Mouse (Mus musculus) heart, embryonic 11.5 days (tissue): ENCODE results near the gene Rps6kl1. TPM values are rescaled to one million over a fixed set of nuclear protein-coding genes. Genes with fewer than 3 reads are reported as not detected.
A peak's percentile ranks its signal among the peaks of the same experiment; 100 is the strongest.

Experiments
- ATAC-seq: fragments of 200-750 bp; cut with Nextera tagmentation; replicated peaks from 2 replicates; pipeline ENCODE4 v1.8.0; 2017; ENCODE audit warnings: moderate library complexity; ENCODE audit not compliant: insufficient number of reproducible peaks, low FRiP score, low TSS enrichment
- H3K27ac ChIP-seq: fragments of 300-500 bp; sonication (generic); 2 replicates; pipeline ENCODE4 v1.5.1; 2014; ENCODE audit warnings: mild to moderate bottlenecking, low read depth, low read length
- H3K27me3 ChIP-seq: fragments of 300-500 bp; sonication (generic); 2 replicates; pipeline ENCODE4 v1.6.1; 2014; ENCODE audit warnings: mild to moderate bottlenecking, low read length, mixed read lengths; ENCODE audit not compliant: control insufficient read depth, insufficient read depth
- H3K36me3 ChIP-seq: fragments of 300-500 bp; sonication (generic); 2 replicates; pipeline ENCODE4 v1.6.1; 2014; ENCODE audit warnings: mild to moderate bottlenecking, low read length, moderate library complexity, mixed read lengths; ENCODE audit not compliant: control insufficient read depth, insufficient read depth
- H3K4me1 ChIP-seq: fragments of 300-500 bp; sonication (generic); 2 replicates; pipeline ENCODE4 v1.6.1; 2014; ENCODE audit warnings: low read length; ENCODE audit not compliant: control insufficient read depth, insufficient read depth
- H3K4me2 ChIP-seq: fragments of 300-500 bp; sonication (generic); 2 replicates; pipeline ENCODE4 v1.6.1; 2014; ENCODE audit warnings: mild to moderate bottlenecking, moderate library complexity
- H3K4me3 ChIP-seq: fragments of 300-500 bp; sonication (generic); 2 replicates; pipeline ENCODE4 v1.5.1; 2014; ENCODE audit warnings: low read depth, low read length
- H3K9ac ChIP-seq: fragments of 300-500 bp; sonication (generic); 2 replicates; pipeline ENCODE4 v1.6.1; 2014; ENCODE audit warnings: mild to moderate bottlenecking, low read depth, low read length, moderate library complexity
- H3K9me3 ChIP-seq: fragments of 300-500 bp; sonication (generic); replicated peaks from 2 replicates; pipeline ENCODE4 v1.6.1; 2016; ENCODE audit warnings: low read length; ENCODE audit not compliant: control insufficient read depth
- WGBS: fragments of 180-500 bp; shearing (Covaris S2); extraction: QIAGEN DNeasy Blood & Tissue Kit; methylation state at CpG from one replicate; pipeline ENCODE4 v1.1.7; 2014; ENCODE audit not compliant: insufficient replicate concordance; 5-methylcytosine and 5-hydroxymethylcytosine counted together
- polyA plus RNA-seq: library from polyadenylated mRNA; unstranded; fragments of >200 nt; fragmentation: Nextera tagmentation; extraction: Ambion mirVana; gene quantifications from 2 replicates; pipeline ENCODE4 v1.2.1, GENCODE M21; 2014

Gene Rps6kl1
- polyA plus RNA-seq, 1 experiment from 2014 or later: 0.94 TPM

DNA sequence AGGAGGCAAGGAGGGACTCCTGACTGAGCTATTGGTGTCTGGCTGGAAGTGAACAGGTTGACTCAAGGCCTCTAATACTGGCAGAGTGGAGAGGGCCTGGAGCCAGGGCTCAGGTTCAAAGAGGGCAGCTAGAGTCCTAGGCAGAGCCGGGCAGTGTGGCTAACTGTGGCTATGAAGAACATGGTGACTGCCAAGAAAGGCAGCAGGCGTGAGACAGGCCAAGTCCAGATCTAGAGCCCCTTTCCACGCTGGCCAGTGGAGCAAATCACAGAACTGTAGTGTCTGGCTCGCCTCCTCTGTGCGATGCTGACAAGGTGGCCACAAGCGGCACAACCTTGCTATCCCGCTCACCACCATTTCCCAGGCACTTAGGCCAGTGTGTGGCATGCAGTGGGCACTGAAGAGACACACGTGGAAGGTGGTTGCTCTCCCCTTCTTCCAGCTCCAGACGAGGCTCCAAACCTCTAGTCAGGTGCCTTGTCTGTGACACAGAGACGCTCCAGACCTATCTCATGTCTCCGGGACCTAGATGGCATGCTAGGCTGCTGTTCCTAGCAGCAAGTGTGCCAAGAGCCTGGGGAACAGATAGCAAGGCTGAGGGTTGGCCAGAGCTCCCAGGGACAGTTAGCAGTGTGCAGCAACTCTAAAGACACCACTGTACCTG, 19.4 kb upstream of the Rps6kl1 start:
- no peaks in the 10 kb centered on the region for H3K9me3 ChIP-seq

DNA sequence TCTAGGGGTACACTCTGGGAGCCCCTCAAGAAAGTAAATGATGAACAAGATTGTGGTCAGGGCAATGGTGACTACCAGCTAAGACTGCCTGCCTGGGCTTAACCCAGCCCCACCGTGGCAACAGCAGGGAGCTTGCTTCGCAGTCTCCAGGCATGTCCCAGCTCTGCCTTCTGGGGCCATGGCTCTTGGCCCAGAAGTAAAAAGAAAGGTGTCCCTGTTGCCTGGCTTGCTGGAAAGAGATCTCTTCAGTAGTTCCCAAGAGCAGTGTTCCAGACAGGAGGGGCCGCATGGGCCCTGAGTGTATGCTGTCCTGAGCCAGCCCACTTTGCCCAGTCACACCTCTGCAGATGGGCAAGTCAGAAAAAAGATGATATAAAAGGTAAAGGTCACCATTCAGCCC, 18.8 kb upstream of the Rps6kl1 start:
- no peaks in the 10 kb centered on the region for H3K9me3 ChIP-seq
- H3K9ac ChIP-seq: peak overlapping the region; percentile 24; the same call in 1 of the 2 replicates
- H3K4me3 ChIP-seq: no peak overlapping the region
- peak overlapping the region; percentile 48; the same call in 1 of the 2 replicates for H3K4me2 ChIP-seq
- 58% methylated on average over 3 of the region's 3 CpGs for WGBS
- H3K4me1 ChIP-seq: peaks cover 13% of the 10 kb centered on the region; the same call in 1 of the 2 replicates
- no peaks in the 10 kb centered on the region for H3K27me3 ChIP-seq
- no peak for ATAC-seq
- no peaks in the 10 kb centered on the region for H3K36me3 ChIP-seq
- no peak overlapping the region for H3K27ac ChIP-seq

More for the DNA sequence above, 19.4 kb upstream of the Rps6kl1 start:
- ATAC-seq: no peak
- Histone ChIP-seq H3K4me3 (no peak overlapping the region), H3K4me2 (no peak overlapping the region), H3K27me3 (no peaks in the 10 kb centered on the region), H3K4me1 (peaks cover 18% of the 10 kb centered on the region), H3K36me3 (no peaks in the 10 kb centered on the region), H3K27ac (no peak overlapping the region), H3K9ac (no peak overlapping the region)
- WGBS: 74% methylated on average over 11 of the region's 11 CpGs

DNA sequence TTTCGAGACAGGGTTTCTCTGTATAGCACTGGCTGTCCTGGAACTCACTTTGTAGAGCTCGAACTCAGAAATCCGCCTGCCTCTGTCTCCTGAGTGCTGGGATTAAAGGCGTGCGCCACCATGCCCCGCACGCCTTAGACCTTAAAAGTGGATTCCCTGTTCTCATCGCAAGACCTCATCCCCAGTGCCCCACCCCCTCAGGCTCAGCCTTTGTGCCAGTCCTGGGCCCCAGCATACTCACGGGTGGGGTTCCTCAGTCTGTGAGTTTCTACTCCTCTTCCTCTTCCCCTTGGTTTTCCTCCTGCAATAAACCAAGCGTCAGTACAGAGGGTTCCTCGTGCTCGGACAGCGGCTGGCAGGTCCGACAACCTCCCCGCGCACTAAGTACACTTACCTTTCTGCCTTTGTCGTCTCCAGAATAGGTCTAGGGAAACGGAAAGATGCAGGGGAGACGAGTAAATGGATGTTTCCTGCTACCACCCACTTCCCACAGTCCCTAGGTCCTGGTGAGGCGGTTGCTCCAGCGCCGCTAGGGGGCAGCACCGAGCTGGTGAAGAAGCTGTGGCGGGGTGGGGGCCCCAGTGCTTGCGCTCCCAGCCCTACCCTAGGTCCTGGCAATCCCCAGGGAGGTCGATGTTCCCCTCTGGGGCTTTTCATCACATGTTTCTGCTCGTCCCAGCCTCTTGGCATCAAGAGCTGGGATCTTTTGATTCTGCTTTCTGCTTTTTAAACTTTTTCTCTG, 18.2 kb upstream of the Rps6kl1 start:
- H3K9ac ChIP-seq: peak overlapping the region; percentile 24; the same call in 1 of the 2 replicates
- H3K4me2 ChIP-seq: peak overlapping the region; percentile 48
- WGBS: 25% methylated on average over 27 of the region's 27 CpGs
- H3K27me3 ChIP-seq: no peaks in the 10 kb centered on the region
- H3K4me3 ChIP-seq: no peak overlapping the region
- H3K4me1 ChIP-seq: peaks cover 10% of the 10 kb centered on the region; the same call in 1 of the 2 replicates
- H3K9me3 ChIP-seq: no peaks in the 10 kb centered on the region
- H3K36me3 ChIP-seq: no peaks in the 10 kb centered on the region
- no peak overlapping the region for H3K27ac ChIP-seq
- ATAC-seq: no peak

DNA sequence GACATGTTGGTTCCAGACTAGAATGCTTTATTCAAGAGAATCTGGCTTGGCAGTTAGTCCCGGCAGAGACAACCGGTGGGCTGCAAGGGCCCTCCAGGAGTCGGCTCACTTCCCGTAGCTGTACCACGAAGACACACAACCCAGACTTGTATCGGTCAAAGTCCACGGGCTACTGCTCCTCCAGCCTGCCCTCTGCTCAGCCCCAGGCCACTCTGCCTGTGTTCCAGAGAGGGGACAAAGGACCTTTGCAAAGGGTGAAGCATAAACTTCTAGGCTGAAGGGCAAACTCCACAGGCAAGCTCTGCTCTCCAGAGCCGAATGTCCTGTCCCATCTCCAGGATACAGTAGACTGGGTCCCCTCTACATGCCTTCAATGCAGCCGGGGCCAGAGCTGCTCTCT, 15.6 kb upstream of the Rps6kl1 start:
- ATAC-seq: no peak
- Histone ChIP-seq H3K9me3 (no peaks in the 10 kb centered on the region), H3K27ac (no peak overlapping the region), H3K27me3 (no peaks in the 10 kb centered on the region), H3K4me3 (no peak overlapping the region), H3K36me3 (no peaks in the 10 kb centered on the region), H3K4me2 (no peak overlapping the region), H3K4me1 (no peaks in the 10 kb centered on the region), H3K9ac (no peak overlapping the region)
- 88% methylated on average over 9 of the region's 9 CpGs for WGBS

DNA sequence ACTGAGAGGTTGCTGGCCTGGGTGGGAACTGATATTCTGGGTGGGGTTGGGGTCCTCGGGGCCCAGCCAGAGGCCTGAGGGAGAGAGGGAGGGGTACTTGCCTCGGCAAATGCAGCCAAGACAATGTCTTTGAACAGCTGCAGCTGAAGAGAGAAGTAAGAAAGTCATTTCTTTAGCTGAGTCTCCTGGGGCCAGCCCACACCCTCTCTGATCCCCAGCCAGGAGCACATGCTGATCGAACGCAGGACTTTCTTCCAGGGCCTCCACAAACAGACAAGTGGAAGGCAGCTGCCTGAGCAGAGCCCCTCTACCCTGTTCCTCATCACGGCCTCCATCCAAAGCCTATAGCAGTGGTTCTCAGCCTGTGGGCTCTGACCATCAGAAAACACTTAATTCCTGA, 13.9 kb upstream of the Rps6kl1 start:
- no peak overlapping the region for H3K4me2 ChIP-seq
- H3K36me3 ChIP-seq: no peaks in the 10 kb centered on the region
- WGBS: 83% methylated on average over 5 of the region's 5 CpGs
- H3K4me1 ChIP-seq: no peaks in the 10 kb centered on the region
- no peak overlapping the region for H3K9ac ChIP-seq
- no peaks in the 10 kb centered on the region for H3K9me3 ChIP-seq
- H3K27me3 ChIP-seq: no peaks in the 10 kb centered on the region
- H3K4me3 ChIP-seq: no peak overlapping the region
- H3K27ac ChIP-seq: no peak overlapping the region
- no peak for ATAC-seq

DNA sequence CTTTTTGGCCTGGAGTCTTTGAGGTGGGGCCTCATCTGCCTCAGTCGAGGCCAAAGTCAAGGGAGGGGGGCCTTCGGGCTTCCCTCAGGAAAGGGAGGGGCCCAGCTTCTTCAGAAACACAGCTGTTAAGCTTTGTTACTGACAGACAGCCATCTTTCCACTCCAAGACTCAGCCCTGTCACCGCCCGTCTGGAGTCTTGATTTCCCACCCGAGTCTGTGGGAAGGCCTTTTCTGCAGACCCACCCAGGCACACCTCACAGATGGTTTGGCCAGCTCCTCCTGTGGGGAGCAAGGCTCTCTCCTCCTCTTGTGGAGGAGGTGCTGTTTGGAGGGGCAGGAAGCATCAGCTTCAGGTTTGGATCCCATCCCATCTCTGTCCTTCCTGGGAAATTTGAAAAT, 8.5 kb upstream of the Rps6kl1 start:
- no peaks in the 10 kb centered on the region for H3K4me1 ChIP-seq
- no peaks in the 10 kb centered on the region for H3K27me3 ChIP-seq
- H3K9ac ChIP-seq: no peak overlapping the region
- no peaks in the 10 kb centered on the region for H3K36me3 ChIP-seq
- no peak for ATAC-seq
- 73% methylated on average over 5 of the region's 5 CpGs for WGBS
- H3K9me3 ChIP-seq: no peaks in the 10 kb centered on the region
- no peak overlapping the region for H3K4me3 ChIP-seq
- no peak overlapping the region for H3K27ac ChIP-seq
- no peak overlapping the region for H3K4me2 ChIP-seq

DNA sequence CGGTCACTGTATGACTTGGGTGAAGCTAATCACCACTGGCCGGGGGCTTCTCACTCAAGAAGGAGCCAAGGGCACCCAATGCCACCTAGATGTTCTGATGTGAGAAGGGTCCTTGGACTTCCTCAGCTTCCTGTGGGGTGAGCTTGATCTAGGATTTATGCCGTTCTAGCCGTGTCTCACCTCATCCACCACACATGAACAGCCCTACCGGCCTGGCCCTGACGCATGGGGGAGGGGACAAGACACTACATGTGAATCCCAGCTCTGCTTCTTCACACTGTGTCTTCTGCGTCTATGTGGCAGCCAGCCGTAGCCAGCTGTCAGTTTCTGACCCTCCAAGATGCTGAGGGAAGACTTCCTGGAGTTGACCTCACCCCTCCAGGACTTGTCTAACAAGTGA, 7.7 kb upstream of the Rps6kl1 start:
- Histone ChIP-seq H3K36me3 (no peaks in the 10 kb centered on the region), H3K27ac (no peak overlapping the region), H3K9ac (no peak overlapping the region), H3K4me2 (no peak overlapping the region), H3K27me3 (no peaks in the 10 kb centered on the region), H3K4me1 (no peaks in the 10 kb centered on the region), H3K4me3 (no peak overlapping the region), H3K9me3 (no peaks in the 10 kb centered on the region)
- no peak for ATAC-seq
- WGBS: 81% methylated on average over 8 of the region's 8 CpGs

DNA sequence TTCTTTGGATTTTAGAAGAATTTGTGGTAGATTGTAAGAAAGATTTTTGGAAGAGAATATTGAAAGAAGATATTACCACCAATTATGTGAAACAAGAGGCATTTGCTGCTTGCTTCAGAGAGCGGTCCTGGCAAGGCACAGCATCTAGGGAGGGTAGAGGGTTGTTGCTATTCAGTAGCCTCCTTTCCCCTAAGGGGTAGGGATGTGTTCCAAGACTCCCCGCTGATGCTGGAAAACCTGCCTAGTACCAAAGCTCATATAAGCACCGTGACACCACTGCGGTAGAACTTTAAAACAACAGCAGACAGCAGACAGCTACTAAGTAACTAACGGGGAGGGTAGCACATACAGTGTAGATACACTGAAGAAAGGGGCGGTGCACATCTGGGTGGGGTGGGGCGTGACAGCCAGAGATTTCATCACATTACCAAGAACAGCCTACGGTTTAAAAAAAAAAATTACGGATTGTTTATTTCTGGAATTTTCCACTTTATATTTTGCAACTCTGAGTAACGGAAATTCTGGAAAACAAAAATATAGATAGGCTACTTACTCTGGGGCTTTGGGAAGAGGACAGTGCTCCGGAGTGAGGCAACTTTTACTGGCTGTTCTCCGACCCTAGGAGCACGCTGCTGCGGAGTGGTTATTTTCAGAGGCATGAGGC, 6.9 kb upstream of the Rps6kl1 start:
- ATAC-seq: no peak
- H3K27ac ChIP-seq: no peak overlapping the region
- H3K9ac ChIP-seq: no peak overlapping the region
- WGBS: 81% methylated on average over 14 of the region's 14 CpGs
- no peaks in the 10 kb centered on the region for H3K9me3 ChIP-seq
- no peaks in the 10 kb centered on the region for H3K4me1 ChIP-seq
- no peak overlapping the region for H3K4me3 ChIP-seq
- no peaks in the 10 kb centered on the region for H3K36me3 ChIP-seq
- no peaks in the 10 kb centered on the region for H3K27me3 ChIP-seq
- no peak overlapping the region for H3K4me2 ChIP-seq
